Comparison of ENCODE assay signal across 17 mouse cellular contexts in the genomic region with DNA sequence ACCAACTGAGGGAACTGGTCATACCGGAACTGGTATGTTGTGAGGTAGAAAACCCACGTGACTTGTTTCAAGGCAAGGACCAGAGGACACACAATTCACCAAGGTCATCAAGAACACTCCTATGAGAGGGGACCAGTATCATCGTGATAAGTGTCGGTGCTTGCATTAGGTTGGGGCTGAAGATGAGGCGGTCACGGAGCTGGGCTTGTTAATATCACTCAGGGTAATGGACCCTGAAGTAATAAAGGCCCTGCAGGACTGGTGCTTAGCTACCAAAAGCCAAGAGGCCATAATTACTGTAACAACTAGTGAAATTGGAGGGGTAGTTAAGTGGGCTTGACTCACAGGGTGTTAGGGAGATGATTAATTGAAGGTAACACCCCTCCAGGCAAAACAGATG.
"Had no signal": no experiment of that assay in that cellular context is flagged by ENCODE, and none has a peak within 500 bp of the region (broad histone marks: within the 10 kb centered on the region; RNA-seq: fewer than 3 reads in every experiment).

No protein-coding gene starts in this region.

- H3K27ac ChIP-seq: lung, embryonic 15.5 days; macrophage; midbrain, embryonic 13.5 days; midbrain, embryonic 15.5 days; stomach, embryonic 15.5 days; stomach, postnatal 0 days had no signal

- H3K4me3 ChIP-seq: lung, embryonic 15.5 days; megakaryocyte, embryonic 14.5 days; midbrain, embryonic 13.5 days; midbrain, embryonic 15.5 days; stomach, embryonic 15.5 days had no signal

- H3K4me2 ChIP-seq: lung, embryonic 15.5 days; midbrain, embryonic 11.5 days; midbrain, embryonic 13.5 days; midbrain, embryonic 15.5 days; stomach, embryonic 15.5 days had no signal

- DNase-seq: liver, postnatal 0 days; lung, adult 2 months; lung, postnatal 14 days; lung, postnatal 36 days; right cerebral cortex, postnatal 14 days; thymus, adult 2 months; thymus, postnatal 25 days; thymus, postnatal 4 days had no signal

- H3K9ac ChIP-seq: liver, postnatal 0 days; lung, embryonic 15.5 days; midbrain, embryonic 13.5 days; midbrain, embryonic 15.5 days; stomach, embryonic 15.5 days had no signal

- H3K36me3 ChIP-seq: lung, embryonic 15.5 days; midbrain, embryonic 13.5 days; midbrain, embryonic 15.5 days; stomach, embryonic 15.5 days had no signal

- ATAC-seq: liver, postnatal 0 days; lung, postnatal 0 days; midbrain, embryonic 13.5 days; midbrain, embryonic 15.5 days had no signal

- H3K4me1 ChIP-seq: lung, embryonic 15.5 days; megakaryocyte, embryonic 14.5 days; midbrain, embryonic 13.5 days; midbrain, embryonic 15.5 days; stomach, embryonic 15.5 days had no signal

- H3K27me3 ChIP-seq: lung, embryonic 15.5 days; megakaryocyte, embryonic 14.5 days; midbrain, embryonic 13.5 days; midbrain, embryonic 15.5 days; stomach, embryonic 15.5 days had no signal

- H3K9me3 ChIP-seq: lung, embryonic 15.5 days; megakaryocyte, embryonic 14.5 days; midbrain, embryonic 13.5 days; midbrain, embryonic 15.5 days; stomach, embryonic 15.5 days had no signal
